Mouse (Mus musculus) spleen, postnatal 14 days (tissue): Measurements from ENCODE around the gene Hecw1.

ENCODE experiments used
- DNase-seq, 2 experiments: peaks; one replicate each; pipeline ENCODE4 v3.0.0; 2021 to 2022; ENCODE audit warnings: low spot score in 2 of 2

Gene Hecw1

DNA sequence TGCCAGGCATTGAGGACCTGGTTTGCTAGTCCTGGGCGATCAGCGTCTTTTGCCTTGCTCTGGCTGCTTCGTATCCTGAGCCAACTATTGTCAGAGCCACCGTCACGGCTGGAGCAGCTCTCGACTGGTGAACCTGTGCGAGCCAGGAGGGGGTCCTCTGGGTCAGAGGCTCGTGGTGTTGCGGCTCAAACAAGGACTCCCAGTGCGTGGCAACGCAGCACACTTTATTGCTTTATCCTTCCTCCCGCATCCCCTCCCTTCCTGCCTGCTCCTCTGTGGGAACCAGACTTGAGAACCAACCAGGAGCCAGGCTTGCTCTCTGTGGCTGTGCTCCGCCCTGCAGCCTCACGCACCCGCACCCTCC lies at the start of gene Hecw1:
TSS of gene Hecw1 (minus strand) at position 323 of the 364 bp plus-strand sequence.
- no peak for DNase-seq

DNA sequence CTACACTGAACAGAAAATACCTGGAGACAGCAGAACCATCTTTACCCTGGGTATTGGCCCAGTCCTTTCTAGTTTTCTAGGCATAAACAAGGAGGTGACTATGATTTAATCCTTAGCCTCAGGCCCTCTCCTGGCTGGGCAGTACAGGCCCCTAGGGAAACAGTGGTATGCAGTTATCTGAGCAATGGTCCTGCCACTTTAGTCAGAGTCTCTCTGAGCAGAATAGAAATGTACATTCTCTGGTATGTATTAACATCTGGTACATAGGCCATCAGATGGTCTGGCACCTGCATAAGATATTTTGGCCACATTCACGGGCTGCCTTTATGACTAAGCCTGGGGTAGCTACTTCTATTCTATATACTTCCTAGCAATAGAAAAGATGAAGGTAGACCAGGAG lies 38.3 kb upstream of the Hecw1 start:
- no peak for DNase-seq

GRCm38 (mm10) chr13:14552628-14553027 lies 29.6 kb upstream of the Hecw1 start:
- no peak for DNase-seq

DNA sequence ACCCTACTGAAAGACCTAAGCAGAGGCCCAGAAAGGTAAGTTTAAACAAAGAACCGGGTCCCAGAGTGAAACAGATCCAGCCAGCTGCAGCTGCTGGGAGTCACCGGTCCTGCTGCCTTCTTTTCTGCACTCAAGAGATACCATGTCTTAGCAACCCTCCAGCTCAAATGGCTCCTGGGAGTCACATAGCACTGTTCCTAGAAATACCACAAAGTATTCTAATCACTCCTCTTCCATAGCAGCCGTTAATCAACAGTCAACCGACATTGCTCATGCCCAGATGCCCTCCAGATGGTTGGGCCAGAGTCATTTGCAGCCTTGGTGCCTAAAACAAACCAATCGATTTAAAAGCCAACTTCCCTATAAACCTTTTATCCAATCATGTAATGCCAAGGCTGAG lies 19.8 kb upstream of the Hecw1 start:
- DNase-seq, result no peak

DNA sequence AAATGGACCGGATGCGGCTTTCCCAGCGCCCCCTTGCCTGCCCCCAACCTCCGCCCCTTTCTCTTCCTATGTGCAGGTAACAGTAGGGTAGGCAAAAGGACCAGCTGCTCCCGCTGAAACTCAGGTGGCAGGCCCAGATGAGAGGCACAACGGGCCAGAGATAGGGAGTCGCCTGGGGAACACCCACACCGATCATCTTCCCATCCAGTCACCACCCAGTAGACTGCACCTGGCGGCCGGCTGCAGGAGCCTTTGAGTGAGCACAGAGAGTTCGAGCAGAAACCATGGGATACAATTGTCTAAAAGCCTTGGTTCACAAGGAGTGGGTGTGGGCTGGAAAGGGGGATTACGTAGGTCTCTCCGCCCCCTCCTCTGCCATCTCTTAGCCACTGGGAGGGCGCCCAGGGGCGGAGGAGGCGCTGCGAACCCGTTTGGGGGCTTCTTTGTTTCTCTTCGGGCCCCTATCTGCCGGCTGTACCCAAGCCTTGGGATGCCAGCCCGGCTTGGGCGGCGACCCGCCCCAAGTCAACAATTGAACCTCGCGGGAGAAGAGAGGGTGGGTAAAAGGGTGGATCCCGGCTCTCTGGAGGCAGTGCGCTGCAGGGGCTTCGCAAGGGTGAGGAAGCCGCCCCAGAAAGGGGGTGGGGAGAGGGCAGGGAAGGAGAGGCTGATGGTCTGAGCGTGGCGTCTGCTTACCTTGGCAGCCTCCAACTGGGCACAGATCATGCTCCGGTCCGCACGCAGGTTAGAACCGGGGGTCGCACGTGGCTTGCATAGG lies 711 bp downstream of the Hecw1 start:
- DNase-seq, result no peak

- DNase-seq, result no peak
These were observed 1.3 kb downstream of the Hecw1 start for GRCm38 (mm10) chr13:14521746-14522127.

DNA sequence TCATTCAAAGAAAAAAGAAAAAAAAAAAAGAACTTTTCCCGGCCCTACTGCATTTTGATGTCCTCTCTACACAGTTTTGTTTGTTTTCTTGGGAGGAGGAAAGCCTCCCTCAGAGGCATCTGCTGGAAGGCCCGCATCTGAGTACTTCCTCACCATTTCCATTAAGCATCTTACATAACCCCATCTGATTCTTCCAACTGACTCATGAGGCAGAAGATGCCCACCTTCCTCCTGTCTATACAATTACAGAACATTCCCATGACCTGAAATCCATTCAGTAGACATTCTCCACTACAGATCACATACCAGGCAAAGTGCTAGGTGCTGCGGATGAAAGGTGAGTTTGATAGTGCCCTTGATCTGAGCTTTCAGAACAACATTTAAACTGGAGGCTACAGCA lies 3.4 kb downstream of the Hecw1 start:
- DNase-seq, result no peak

- no peak for DNase-seq
These were observed 5.5 kb downstream of the Hecw1 start for GRCm38 (mm10) chr13:14517478-14517877.

DNA sequence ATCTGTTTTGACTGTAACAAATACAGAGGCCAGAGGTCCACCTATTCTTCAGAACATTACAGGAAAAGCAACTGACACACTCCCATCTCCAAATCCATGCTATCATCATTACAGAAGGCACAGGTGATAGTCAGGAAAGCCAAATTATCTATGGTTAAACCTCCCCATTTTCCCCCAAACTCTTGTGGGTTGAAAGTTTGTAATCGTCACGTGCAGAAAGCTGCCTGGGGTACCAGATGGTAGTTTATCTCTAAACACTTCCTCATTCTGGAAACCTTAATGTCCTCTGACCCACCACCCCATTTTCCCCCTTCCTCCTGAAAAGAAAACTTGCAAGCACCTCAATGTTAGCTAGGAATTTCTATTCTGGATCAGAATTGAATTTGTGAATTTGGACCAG lies 7.9 kb downstream of the Hecw1 start:
- DNase-seq, result no peak

- no peak for DNase-seq
These were observed 9.1 kb downstream of the Hecw1 start for GRCm38 (mm10) chr13:14513934-14514333.

DNA sequence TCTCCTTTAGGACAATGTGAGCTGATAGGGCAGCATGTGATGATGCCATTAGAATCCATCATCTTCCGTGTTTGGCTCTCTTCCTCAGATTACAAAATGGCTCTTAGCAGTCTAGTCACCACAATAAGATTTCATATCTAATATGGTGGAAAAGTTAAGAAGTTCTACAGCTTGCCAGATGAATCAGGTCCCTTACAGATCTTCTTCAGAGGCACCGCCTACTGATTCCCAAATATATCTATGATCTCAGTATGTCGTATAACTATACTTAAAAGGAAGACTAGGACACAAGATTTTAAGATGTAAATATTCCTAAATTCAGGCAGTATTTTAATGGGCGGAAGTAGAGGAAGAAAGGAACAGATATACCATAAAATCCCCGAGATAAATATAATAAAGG lies 16.3 kb downstream of the Hecw1 start:
- DNase-seq, result no peak

- DNase-seq, result no peak
These were observed 22.8 kb downstream of the Hecw1 start for GRCm38 (mm10) chr13:14500251-14500650.

DNA sequence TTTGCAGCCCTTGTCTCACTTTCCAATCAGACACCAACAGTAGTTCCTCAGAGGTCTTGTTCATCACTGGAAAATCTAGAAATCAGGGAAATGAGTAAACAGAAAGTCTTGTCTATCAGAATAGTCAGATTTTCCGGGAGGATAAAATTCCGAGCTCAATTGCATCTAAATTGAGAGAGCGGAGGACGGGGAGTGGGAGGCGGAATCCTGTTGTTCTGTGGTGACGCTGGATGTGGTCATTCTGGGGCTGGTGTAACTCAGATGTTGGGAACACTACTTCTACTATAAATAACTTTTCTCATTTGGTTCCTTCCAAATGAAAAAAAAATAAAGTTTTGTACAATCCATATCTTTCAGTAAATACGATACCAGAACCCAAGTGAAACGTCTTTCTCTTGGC lies 24.2 kb downstream of the Hecw1 start:
- DNase-seq, result no peak

GRCm38 (mm10) chr13:14496954-14497353 lies 26.1 kb downstream of the Hecw1 start:
- no peak for DNase-seq

DNA sequence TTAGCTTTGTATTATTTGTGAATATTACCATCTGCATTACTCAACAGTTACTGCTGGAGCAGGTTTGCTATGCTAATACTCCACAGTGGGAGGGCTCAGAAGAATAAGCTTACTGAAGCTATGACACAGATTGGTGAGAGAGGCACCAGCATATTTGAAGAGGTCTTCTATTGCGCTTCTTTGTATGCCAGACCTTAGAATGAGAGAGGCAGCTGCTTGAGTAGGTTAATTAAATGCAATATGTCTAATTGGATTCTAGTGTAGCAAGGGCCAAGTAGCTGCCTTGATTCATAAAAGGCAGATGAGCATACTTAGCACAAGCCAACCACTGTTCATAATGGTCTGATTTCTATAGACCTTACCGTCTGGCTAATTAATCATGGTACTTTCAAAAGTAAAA lies 35.2 kb downstream of the Hecw1 start:
- DNase-seq, result no peak

DNA sequence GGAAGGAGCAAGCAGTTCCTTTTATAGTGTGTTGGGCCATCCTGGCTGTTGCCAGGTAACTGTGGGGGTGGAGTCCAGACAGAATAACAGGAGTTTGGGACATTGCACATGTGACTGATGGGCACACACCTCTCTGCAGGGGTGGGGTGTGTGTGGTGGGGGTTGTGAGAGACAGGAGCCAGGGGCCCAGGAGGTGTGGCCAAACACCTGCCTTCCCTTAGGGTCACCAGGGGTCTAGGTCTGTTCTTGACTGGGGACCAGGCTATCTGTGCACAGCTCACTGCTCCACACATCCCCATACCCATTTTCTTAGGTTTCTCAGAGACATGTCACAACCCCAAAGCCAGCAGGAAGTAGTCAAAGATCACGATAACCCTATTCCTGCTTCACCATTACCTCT lies 51.9 kb downstream of the Hecw1 start:
- DNase-seq, result no peak

DNA sequence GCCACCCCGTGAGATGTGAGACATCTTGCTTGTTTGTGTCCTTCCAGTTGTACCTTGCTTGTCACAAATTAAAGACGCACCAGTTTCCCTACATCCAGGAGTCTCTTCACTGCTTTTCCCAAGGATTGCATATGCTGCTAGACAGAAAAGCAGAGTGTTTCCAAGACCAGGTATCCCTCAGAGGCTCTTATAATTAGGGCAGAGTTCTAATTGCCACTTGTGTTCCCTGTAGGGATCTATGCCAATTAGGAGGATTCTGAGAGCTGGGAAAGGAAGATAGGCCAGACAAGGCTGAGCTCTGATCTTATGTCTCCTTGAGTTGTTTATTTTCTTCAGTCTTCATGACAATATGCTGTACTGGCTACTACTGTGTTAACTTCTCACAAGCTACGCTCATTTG lies 55.5 kb downstream of the Hecw1 start:
- no peak for DNase-seq

- no peak for DNase-seq
These were observed 62.0 kb downstream of the Hecw1 start for GRCm38 (mm10) chr13:14461036-14461435.

DNA sequence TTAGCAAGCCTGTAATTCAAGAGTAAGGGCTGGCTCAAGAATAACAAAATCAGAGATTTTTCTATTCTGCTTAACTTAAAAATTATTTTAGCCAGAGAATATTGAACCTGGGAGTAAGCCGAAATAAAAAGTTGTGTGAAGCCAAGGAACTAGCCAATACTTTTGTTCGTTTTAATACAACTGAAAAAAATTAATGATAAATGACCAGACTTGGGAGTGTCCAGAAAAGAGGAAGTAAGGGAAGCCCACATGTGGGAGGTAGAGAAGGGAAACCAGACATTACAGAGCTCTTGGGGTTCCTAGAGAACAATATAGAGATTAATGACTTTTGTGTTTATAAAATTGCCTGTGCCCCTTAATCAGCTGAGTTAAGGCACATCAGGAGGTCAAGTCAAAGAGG lies 66.0 kb downstream of the Hecw1 start:
- no peak for DNase-seq

DNA sequence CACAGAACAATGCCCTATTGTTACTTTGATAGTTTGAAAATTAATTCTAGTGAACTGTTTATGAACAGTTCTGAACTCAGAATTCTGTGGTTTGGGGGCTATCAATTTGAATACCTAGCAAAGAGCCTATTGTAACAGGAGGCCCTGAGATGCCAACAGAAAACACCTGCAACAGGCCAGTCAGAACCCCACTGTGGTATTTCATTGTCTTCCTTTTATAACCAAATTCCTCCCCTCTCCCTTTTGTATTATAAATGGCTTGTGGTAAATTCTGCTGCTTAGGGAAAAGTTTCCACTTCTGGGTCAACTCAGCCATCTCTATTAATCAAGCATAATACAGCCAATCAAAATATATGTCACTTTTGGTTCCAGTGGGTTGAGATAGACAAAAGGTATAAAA lies 83.5 kb downstream of the Hecw1 start:
- no peak for DNase-seq

GRCm38 (mm10) chr13:14428845-14429553 lies 94.0 kb downstream of the Hecw1 start:
- DNase-seq, result no peak

GRCm38 (mm10) chr13:14424836-14425235 lies 98.2 kb downstream of the Hecw1 start:
- DNase-seq, result no peak

- DNase-seq, result no peak
These were observed 109.6 kb downstream of the Hecw1 start for GRCm38 (mm10) chr13:14413405-14413804.

DNA sequence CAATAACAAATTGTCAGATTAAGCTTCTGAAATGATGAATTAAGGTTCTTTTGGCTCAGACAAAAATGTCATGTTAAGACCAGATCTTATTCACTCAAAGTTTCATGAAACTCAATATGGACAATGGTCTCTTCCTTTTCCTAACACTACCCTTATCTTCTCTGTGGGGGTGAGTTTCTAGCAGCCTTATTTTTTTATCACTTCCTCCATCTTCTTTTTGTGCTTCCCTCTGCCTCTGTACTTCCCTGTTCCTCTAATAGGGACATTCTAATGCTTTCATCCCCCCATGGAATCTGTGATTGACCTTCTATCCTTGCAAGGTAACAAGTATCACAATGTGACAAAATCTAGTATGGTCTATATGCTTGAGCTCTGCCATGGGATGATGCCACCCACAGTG lies 148.6 kb downstream of the Hecw1 start:
- DNase-seq, result no peak
